Mouse (Mus musculus): ENCODE measurements at regions not wholly inside any gene's neighbourhood (a gene's known extent, or its start where the extent isn't known, plus 50 kb on each side); places are given as distances from the start of the nearest gene placed in this dataset.

DNA sequence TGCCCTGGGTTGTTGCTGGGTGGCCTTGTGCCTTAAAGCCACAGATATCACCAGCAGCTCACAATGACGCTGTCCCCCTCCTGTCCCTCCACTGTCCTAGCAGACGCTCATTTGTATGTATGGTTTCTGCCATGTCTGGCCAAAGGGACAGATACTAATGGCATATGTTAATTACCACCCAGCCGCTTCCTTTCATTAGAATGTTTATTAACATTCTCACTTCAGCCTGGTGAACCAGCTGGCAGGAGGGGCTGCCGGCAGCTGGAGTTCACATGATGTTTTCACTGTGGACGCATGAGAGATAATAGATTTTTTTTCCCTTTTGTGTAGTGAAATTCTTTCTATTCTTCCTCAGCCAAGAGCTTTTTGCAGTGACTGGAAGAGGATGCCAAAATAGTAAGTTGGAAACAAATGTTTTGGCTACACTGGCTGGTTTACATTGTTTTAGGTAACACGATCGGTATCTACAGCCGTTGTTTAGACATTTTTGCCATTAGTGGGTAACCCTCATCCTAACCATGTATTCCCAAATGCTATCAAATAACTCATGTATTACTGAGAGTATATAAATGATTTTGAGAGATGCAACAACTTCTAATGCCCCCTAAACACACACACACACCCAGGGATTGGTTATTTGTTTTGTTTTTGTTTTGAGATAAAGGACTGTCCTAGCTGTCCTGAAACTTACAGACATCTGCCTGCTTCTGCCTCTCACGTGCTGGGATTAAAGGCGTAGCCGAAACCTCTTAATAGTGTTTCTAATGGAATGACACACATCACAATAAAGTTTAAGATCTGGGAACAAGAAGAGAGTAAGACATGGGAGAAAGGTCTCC lies 83.0 kb upstream of the Tsc22d1 start:
- 63% methylated on average over 11 of the region's 11 CpGs for WGBS (ENCODE audit: insufficient replicate concordance)
- no peaks in the 10 kb centered on the region for H3K4me1 ChIP-seq (ENCODE audit: control insufficient read depth, low read depth, low read length)
- H3K27ac ChIP-seq (ENCODE audit: low read length): no peak overlapping the region
- no peak overlapping the region for H3K4me3 ChIP-seq (ENCODE audit: low read depth, low read length)
- no peak overlapping the region for H3K9ac ChIP-seq (ENCODE audit: low read depth, low read length)
- no peak for ATAC-seq (ENCODE audit: low read depth)
- no peak overlapping the region for H3K4me2 ChIP-seq (ENCODE audit: low read depth, low read length)
- H3K36me3 ChIP-seq (ENCODE audit: control insufficient read depth, insufficient read depth): no peaks in the 10 kb centered on the region
- no peaks in the 10 kb centered on the region for H3K27me3 ChIP-seq (ENCODE audit: control insufficient read depth, insufficient read depth, low read depth, low read length)
- no peaks in the 10 kb centered on the region for H3K9me3 ChIP-seq (replicated peaks; ENCODE audit: control insufficient read depth, low read length)

DNA sequence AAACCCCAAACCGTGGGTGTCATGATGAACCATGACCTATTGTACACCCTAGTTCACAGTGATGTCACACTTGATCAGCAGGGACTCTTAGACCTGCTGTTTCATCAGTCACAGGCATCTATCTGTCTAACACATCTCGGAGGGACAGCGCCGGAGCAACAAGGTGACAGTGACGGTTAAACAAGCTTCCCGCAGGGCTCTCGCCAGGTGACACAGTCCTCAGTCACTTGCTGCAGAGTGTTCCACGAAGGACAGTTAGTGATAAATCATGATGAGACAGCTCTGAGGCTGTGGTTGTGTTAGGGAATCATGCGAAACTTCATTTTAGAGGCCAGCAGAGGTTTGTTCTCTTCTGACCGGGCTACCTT lies 82.4 kb upstream of the Tsc22d1 start:
- WGBS (ENCODE audit: insufficient replicate concordance): 67% methylated on average over 10 of the region's 10 CpGs
- Histone ChIP-seq H3K36me3 (ENCODE audit: control insufficient read depth, insufficient read depth) (no peaks in the 10 kb centered on the region), H3K27me3 (ENCODE audit: control insufficient read depth, insufficient read depth, low read depth, low read length) (no peaks in the 10 kb centered on the region)

GRCm38 (mm10) chr14:76340789-76341188 lies 74.0 kb upstream of the Tsc22d1 start:
- Histone ChIP-seq H3K4me2 (ENCODE audit: low read depth, low read length) (no peak overlapping the region), H3K27ac (ENCODE audit: low read length) (no peak overlapping the region), H3K4me1 (ENCODE audit: control insufficient read depth, low read depth, low read length) (no peaks in the 10 kb centered on the region), H3K4me3 (ENCODE audit: low read depth, low read length) (no peak overlapping the region), H3K9me3 (replicated peaks; ENCODE audit: control insufficient read depth, low read length) (no peaks in the 10 kb centered on the region), H3K36me3 (ENCODE audit: control insufficient read depth, insufficient read depth) (no peaks in the 10 kb centered on the region), H3K9ac (ENCODE audit: low read depth, low read length) (no peak overlapping the region), H3K27me3 (ENCODE audit: control insufficient read depth, insufficient read depth, low read depth, low read length) (no peaks in the 10 kb centered on the region)
- no peak for ATAC-seq (ENCODE audit: low read depth)
- 69% methylated on average over 7 of the region's 7 CpGs for WGBS (ENCODE audit: insufficient replicate concordance)

More for the DNA sequence above, 82.4 kb upstream of the Tsc22d1 start:
- no peaks in the 10 kb centered on the region for H3K9me3 ChIP-seq (replicated peaks; ENCODE audit: control insufficient read depth, low read length)
- H3K4me3 ChIP-seq (ENCODE audit: low read depth, low read length): no peak overlapping the region
- H3K27ac ChIP-seq (ENCODE audit: low read length): no peak overlapping the region
- no peak overlapping the region for H3K9ac ChIP-seq (ENCODE audit: low read depth, low read length)
- no peaks in the 10 kb centered on the region for H3K4me1 ChIP-seq (ENCODE audit: control insufficient read depth, low read depth, low read length)
- ATAC-seq (ENCODE audit: low read depth): no peak
- H3K4me2 ChIP-seq (ENCODE audit: low read depth, low read length): no peak overlapping the region

GRCm38 (mm10) chr14:76341226-76341625 lies 73.5 kb upstream of the Tsc22d1 start:
- H3K4me3 ChIP-seq (ENCODE audit: low read depth, low read length): no peak overlapping the region
- H3K27me3 ChIP-seq (ENCODE audit: control insufficient read depth, insufficient read depth, low read depth, low read length): no peaks in the 10 kb centered on the region
- no peak overlapping the region for H3K4me2 ChIP-seq (ENCODE audit: low read depth, low read length)
- H3K9me3 ChIP-seq (replicated peaks; ENCODE audit: control insufficient read depth, low read length): no peaks in the 10 kb centered on the region
- no peak overlapping the region for H3K27ac ChIP-seq (ENCODE audit: low read length)
- WGBS (ENCODE audit: insufficient replicate concordance): 70% methylated on average over 10 of the region's 10 CpGs
- ATAC-seq (ENCODE audit: low read depth): no peak
- H3K36me3 ChIP-seq (ENCODE audit: control insufficient read depth, insufficient read depth): no peaks in the 10 kb centered on the region
- no peak overlapping the region for H3K9ac ChIP-seq (ENCODE audit: low read depth, low read length)
- no peaks in the 10 kb centered on the region for H3K4me1 ChIP-seq (ENCODE audit: control insufficient read depth, low read depth, low read length)

DNA sequence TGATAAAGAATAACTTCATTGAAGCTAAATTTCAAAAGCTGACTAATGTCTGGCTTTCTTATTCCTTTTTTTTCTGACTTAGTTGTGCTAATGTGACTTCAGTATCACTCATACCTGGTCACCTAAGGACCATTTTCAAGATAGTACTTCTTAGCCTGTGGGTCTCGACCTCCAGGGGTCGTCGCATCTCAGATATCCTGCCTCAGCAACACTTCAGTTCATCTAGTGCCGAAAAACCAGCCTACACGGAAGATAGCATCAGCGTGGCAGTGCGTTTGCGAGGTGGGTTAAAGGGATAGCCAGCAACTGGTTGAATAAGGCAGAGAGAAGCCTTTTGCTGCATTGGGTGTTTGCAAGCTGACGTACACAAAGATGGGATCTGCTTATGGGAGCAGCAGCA lies 62.9 kb upstream of the Tsc22d1 start:
- Histone ChIP-seq H3K9ac (ENCODE audit: low read depth, low read length) (no peak overlapping the region), H3K4me1 (ENCODE audit: control insufficient read depth, low read depth, low read length) (no peaks in the 10 kb centered on the region), H3K4me2 (ENCODE audit: low read depth, low read length) (no peak overlapping the region), H3K27me3 (ENCODE audit: control insufficient read depth, insufficient read depth, low read depth, low read length) (no peaks in the 10 kb centered on the region), H3K9me3 (replicated peaks; ENCODE audit: control insufficient read depth, low read length) (no peaks in the 10 kb centered on the region), H3K27ac (ENCODE audit: low read length) (no peak overlapping the region), H3K4me3 (ENCODE audit: low read depth, low read length) (no peak overlapping the region), H3K36me3 (ENCODE audit: control insufficient read depth, insufficient read depth) (no peaks in the 10 kb centered on the region)
- 50% methylated on average over 9 of the region's 9 CpGs for WGBS (ENCODE audit: insufficient replicate concordance)
- ATAC-seq (ENCODE audit: low read depth): no peak

- Histone ChIP-seq H3K9me3 (replicated peaks; ENCODE audit: control insufficient read depth, low read length) (no peaks in the 10 kb centered on the region), H3K27me3 (ENCODE audit: control insufficient read depth, insufficient read depth, low read depth, low read length) (no peaks in the 10 kb centered on the region), H3K4me1 (ENCODE audit: control insufficient read depth, low read depth, low read length) (no peaks in the 10 kb centered on the region), H3K27ac (ENCODE audit: low read length) (no peak overlapping the region), H3K36me3 (ENCODE audit: control insufficient read depth, insufficient read depth) (no peaks in the 10 kb centered on the region), H3K9ac (ENCODE audit: low read depth, low read length) (no peak overlapping the region), H3K4me3 (ENCODE audit: low read depth, low read length) (no peak overlapping the region), H3K4me2 (ENCODE audit: low read depth, low read length) (no peak overlapping the region)
- 65% methylated on average over 2 of the region's 2 CpGs for WGBS (ENCODE audit: insufficient replicate concordance)
- no peak for ATAC-seq (ENCODE audit: low read depth)
These were observed 58.6 kb upstream of the Tsc22d1 start for GRCm38 (mm10) chr14:76356161-76356560.

- Histone ChIP-seq H3K4me2 (ENCODE audit: low read depth, low read length) (no peak overlapping the region), H3K4me1 (ENCODE audit: control insufficient read depth, low read depth, low read length) (no peaks in the 10 kb centered on the region), H3K4me3 (ENCODE audit: low read depth, low read length) (no peak overlapping the region), H3K27ac (ENCODE audit: low read length) (no peak overlapping the region), H3K9me3 (replicated peaks; ENCODE audit: control insufficient read depth, low read length) (no peaks in the 10 kb centered on the region), H3K36me3 (ENCODE audit: control insufficient read depth, insufficient read depth) (no peaks in the 10 kb centered on the region), H3K27me3 (ENCODE audit: control insufficient read depth, insufficient read depth, low read depth, low read length) (no peaks in the 10 kb centered on the region), H3K9ac (ENCODE audit: low read depth, low read length) (no peak overlapping the region)
- ATAC-seq (ENCODE audit: low read depth): no peak
- WGBS (ENCODE audit: insufficient replicate concordance): 71% methylated on average over 11 of the region's 11 CpGs
These were observed 54.8 kb upstream of the Tsc22d1 start for GRCm38 (mm10) chr14:76359837-76360410.

DNA sequence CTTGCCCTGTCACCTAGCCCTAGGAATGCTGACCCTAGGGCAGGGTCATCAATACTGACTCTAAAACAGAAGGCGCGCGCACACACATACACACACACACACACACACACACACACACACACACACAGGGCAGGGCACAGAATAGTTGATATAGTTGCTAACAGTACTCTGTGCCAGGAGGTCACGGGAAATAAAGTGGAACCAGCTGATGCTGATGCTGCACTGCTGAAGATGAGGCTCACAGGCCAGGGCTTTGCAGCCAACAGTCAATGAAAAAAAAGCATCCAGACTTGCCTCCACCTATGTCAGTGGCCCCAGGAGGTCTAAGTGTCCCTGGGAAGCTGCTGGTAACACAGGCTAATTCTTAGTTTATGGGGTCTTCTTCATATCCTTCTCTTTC lies 50.7 kb upstream of the Tsc22d1 start:
- Histone ChIP-seq H3K36me3 (ENCODE audit: control insufficient read depth, insufficient read depth) (no peaks in the 10 kb centered on the region), H3K9me3 (replicated peaks; ENCODE audit: control insufficient read depth, low read length) (no peaks in the 10 kb centered on the region), H3K9ac (ENCODE audit: low read depth, low read length) (no peak overlapping the region), H3K27me3 (ENCODE audit: control insufficient read depth, insufficient read depth, low read depth, low read length) (no peaks in the 10 kb centered on the region), H3K4me3 (ENCODE audit: low read depth, low read length) (no peak overlapping the region), H3K4me1 (ENCODE audit: control insufficient read depth, low read depth, low read length) (no peaks in the 10 kb centered on the region), H3K4me2 (ENCODE audit: low read depth, low read length) (no peak overlapping the region), H3K27ac (ENCODE audit: low read length) (no peak overlapping the region)
- ATAC-seq (ENCODE audit: low read depth): no peak
- WGBS (ENCODE audit: insufficient replicate concordance): 81% methylated on average over 4 of the region's 4 CpGs
